Mouse (Mus musculus) brain, embryonic 14.5 days (tissue): Measurements from ENCODE around the gene Hoga1.

ENCODE experiments used
- CTCF ChIP-seq: fragments of 200-500 bp; IDR thresholded peaks from 2 replicates; pipeline ENCODE4 v1.5.1; 2012; ENCODE audit warnings: inconsistent platforms, mild to moderate bottlenecking, moderate library complexity, borderline replicate concordance; ENCODE audit not compliant: insufficient read depth, insufficient read length; ENCODE audit errors: extremely low read depth
- POLR2A ChIP-seq: fragments of 200-500 bp; IDR thresholded peaks from 2 replicates; pipeline ENCODE4 v1.6.1; 2012; ENCODE audit warnings: mild to moderate bottlenecking, inconsistent platforms, borderline replicate concordance; ENCODE audit not compliant: poor library complexity, insufficient read depth, insufficient read length, severe bottlenecking; ENCODE audit errors: extremely low read depth

- TF ChIP-seq CTCF, result no peak
- no peak for TF ChIP-seq POLR2A
These were observed 38.8 kb upstream of the Hoga1 start for GRCm38 (mm10) chr19:42006568-42006967.
